Mouse (Mus musculus) bone marrow macrophage, adult 2 months (primary cell): ENCODE measurements at regions not wholly inside any gene's neighbourhood (a gene's known extent, or its start where the extent isn't known, plus 50 kb on each side); places are given as distances from the start of the nearest gene placed in this dataset.

Experiments
- CTCF ChIP-seq: IDR thresholded peaks from 2 replicates; pipeline ENCODE4 v1.5.1; 2012; ENCODE audit warnings: low read depth, mild to moderate bottlenecking, low read length, moderate library complexity
- POLR2A ChIP-seq: IDR thresholded peaks from 2 replicates; pipeline ENCODE4 v1.6.1; 2012; ENCODE audit warnings: mild to moderate bottlenecking, low read depth, low read length, borderline replicate concordance

DNA sequence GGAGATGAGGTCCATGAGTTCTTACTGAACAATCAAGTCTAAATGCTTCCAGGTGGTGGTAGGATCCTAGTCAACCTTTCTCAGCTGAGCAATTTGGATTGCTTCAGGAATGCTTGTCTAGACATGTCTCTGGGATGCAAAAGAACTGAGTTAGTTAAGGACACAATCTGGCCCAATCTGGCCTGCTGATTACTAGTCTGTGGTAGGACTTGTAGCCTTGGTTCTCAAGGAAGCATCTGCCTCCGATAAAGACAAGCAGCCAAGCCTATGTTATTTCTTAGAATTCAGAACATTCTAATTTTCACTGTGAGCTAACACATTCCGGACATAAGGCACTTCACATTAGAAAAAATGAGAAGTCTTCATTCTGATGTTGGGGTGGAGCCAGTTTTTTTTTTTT, 298.5 kb downstream of the Cetn3 start:
- TF ChIP-seq CTCF (no peak), POLR2A (no peak)
